Mouse (Mus musculus) embryonic facial prominence, embryonic 13.5 days (tissue): ENCODE measurements around the gene Foxp1. TPM values are rescaled to one million over a fixed set of nuclear protein-coding genes. Genes with fewer than 3 reads are reported as not detected.

ENCODE experiments used
- ATAC-seq: fragments of 200-750 bp; cut with Nextera tagmentation; 2 replicates; pipeline ENCODE4 v1.8.0; 2017; ENCODE audit warnings: low read depth; ENCODE audit not compliant: insufficient number of reproducible peaks, insufficient read depth, low FRiP score, low TSS enrichment
- H3K27ac ChIP-seq: fragments of 300-500 bp; sonication (generic); 2 replicates; pipeline ENCODE4 v1.5.1; 2015; ENCODE audit warnings: moderate library complexity, mild to moderate bottlenecking, inconsistent platforms
- H3K27me3 ChIP-seq: fragments of 300-500 bp; sonication (generic); 2 replicates; pipeline ENCODE4 v1.6.1; 2015; ENCODE audit warnings: mild to moderate bottlenecking, inconsistent platforms
- H3K36me3 ChIP-seq: fragments of 300-500 bp; sonication (generic); 2 replicates; pipeline ENCODE4 v1.6.1; 2015; ENCODE audit warnings: mild to moderate bottlenecking, inconsistent platforms
- H3K4me1 ChIP-seq: fragments of 300-500 bp; sonication (generic); 2 replicates; pipeline ENCODE4 v1.6.1; 2015; ENCODE audit warnings: inconsistent platforms
- H3K4me2 ChIP-seq: fragments of 300-500 bp; sonication (generic); 2 replicates; pipeline ENCODE4 v1.6.1; 2015; ENCODE audit warnings: moderate library complexity, mild to moderate bottlenecking, inconsistent platforms
- H3K4me3 ChIP-seq: fragments of 300-500 bp; sonication (generic); 2 replicates; pipeline ENCODE4 v1.5.1; 2015; ENCODE audit warnings: mild to moderate bottlenecking, inconsistent platforms
- H3K9ac ChIP-seq: fragments of 300-500 bp; sonication (generic); 2 replicates; pipeline ENCODE4 v1.6.1; 2015; ENCODE audit warnings: mild to moderate bottlenecking, inconsistent platforms
- H3K9me3 ChIP-seq: fragments of 300-500 bp; sonication (generic); 2 replicates; pipeline ENCODE4 v1.6.1; 2016; ENCODE audit warnings: inconsistent platforms
- WGBS: fragments of 180-500 bp; shearing (Covaris S2); methylation state at CpG from one replicate; pipeline ENCODE4 v1.1.7; 2015; ENCODE audit warnings: mixed read lengths; 5-methylcytosine and 5-hydroxymethylcytosine counted together
- polyA plus RNA-seq: library from polyadenylated mRNA; unstranded; fragments of >200 nt; fragmentation: Nextera tagmentation; extraction: Ambion mirVana; gene quantifications from 2 replicates; pipeline ENCODE4 v1.2.1, GENCODE M21; 2015

The Foxp1 gene
- polyA plus RNA-seq, 1 experiment from 2014 or later = 66.7 TPM

DNA sequence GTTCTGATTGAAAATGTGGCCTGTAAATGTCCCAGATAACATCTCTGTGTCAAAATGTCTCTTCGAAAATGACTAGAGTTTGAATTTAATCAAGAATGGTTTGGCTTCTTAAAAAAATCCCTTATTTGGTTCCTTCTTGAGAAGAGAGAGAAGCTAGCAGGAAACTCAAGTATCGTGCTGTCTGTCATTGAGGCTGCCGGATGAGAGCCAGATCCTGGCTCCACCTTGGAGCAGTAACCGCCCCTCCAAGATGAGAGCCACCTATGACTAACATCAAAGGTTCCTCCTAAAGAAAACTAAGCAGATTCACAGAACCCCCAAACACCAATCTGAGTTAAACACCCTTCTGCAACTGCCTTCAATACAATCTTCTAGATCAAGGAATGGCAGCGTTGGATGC lies 225.0 kb downstream of the Foxp1 start:
- H3K9ac ChIP-seq = no peak overlapping the region
- WGBS = 77% methylated on average over 5 of the region's 5 CpGs
- H3K4me3 ChIP-seq = no peak overlapping the region
- H3K9me3 ChIP-seq = no peaks in the 10 kb centered on the region
- no peak for ATAC-seq
- no peaks in the 10 kb centered on the region for H3K36me3 ChIP-seq
- no peak overlapping the region for H3K27ac ChIP-seq
- H3K4me1 ChIP-seq = peaks cover 11% of the 10 kb centered on the region; the same call in 1 of the 2 replicates
- no peak overlapping the region for H3K4me2 ChIP-seq
- H3K27me3 ChIP-seq = no peaks in the 10 kb centered on the region

DNA sequence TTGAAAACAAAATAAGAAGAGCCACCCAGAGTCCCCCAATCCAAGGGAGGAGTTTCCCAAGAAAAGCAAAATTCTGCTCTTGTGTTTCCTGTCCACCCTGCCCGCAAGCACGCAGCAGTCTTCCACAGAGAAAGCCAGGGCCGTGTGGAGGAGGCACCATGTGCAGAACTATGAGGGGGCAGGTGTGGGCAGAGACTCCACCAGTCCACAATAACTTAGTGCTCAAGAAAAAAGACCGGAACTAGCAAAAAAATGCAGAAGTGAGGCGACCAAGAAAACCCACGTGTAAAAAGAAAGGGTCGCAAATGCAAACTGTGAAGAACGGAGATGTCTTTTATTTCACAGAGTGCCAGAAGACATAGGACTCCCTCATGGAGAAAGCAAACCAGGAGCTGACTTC lies 227.0 kb downstream of the Foxp1 start:
- H3K4me1 ChIP-seq = peaks cover 11% of the 10 kb centered on the region; the same call in 1 of the 2 replicates
- H3K9me3 ChIP-seq = no peaks in the 10 kb centered on the region
- H3K36me3 ChIP-seq = no peaks in the 10 kb centered on the region
- no peak overlapping the region for H3K27ac ChIP-seq
- H3K4me3 ChIP-seq = no peak overlapping the region
- no peak overlapping the region for H3K9ac ChIP-seq
- H3K27me3 ChIP-seq = no peaks in the 10 kb centered on the region
- 81% methylated on average over 8 of the region's 8 CpGs for WGBS
- H3K4me2 ChIP-seq = no peak overlapping the region
- ATAC-seq = no peak

DNA sequence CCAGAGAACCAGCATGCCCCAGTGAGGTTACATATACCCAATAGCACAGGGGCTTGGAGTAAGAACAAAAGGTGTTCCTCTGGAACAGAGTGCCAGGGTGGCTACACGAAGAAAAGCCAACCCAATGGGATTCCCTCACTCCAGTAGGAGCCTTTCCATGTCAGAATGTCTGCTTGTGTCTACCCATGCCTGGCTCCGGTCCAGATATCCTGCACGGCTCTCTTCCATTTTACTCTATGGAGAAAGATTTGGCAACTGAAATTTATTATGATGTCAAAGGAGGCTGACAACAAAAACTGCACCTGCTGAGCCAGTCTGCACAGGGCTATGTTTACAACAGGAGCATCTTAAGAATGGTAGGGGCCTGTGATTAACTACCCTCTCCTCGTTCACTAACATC lies 233.3 kb downstream of the Foxp1 start:
- H3K9me3 ChIP-seq = no peaks in the 10 kb centered on the region
- H3K27ac ChIP-seq = no peak overlapping the region
- peaks cover 7% of the 10 kb centered on the region; the same call in 1 of the 2 replicates for H3K27me3 ChIP-seq
- no peaks in the 10 kb centered on the region for H3K36me3 ChIP-seq
- no peaks in the 10 kb centered on the region for H3K4me1 ChIP-seq
- no peak overlapping the region for H3K4me2 ChIP-seq
- H3K9ac ChIP-seq = no peak overlapping the region
- WGBS = 79% methylated on average over 4 of the region's 4 CpGs
- no peak for ATAC-seq
- no peak overlapping the region for H3K4me3 ChIP-seq

DNA sequence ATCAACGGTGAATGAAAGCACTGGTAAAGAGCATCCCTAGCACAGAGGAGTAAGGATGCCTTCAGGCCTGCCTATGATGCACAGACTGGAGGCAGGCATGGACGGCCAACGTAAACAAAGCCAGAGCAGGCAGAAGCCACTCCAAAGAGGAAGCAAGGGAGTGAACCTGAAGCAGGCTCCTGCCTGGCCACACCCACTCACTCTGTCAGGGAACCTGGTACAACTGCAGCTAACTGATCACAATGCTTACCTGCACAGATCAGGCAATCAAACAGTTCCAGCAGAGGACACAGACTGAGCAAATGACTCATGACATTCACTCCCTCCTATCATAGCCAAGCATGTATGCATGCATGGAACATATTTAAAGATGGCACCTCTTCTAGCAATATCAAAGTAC lies 237.5 kb downstream of the Foxp1 start:
- WGBS = 63% methylated on average over 3 of the region's 3 CpGs
- Histone ChIP-seq H3K27ac (no peak overlapping the region), H3K4me3 (no peak overlapping the region), H3K9me3 (no peaks in the 10 kb centered on the region), H3K4me2 (no peak overlapping the region), H3K9ac (no peak overlapping the region), H3K36me3 (no peaks in the 10 kb centered on the region), H3K4me1 (peaks cover 5% of the 10 kb centered on the region; the same call in 1 of the 2 replicates), H3K27me3 (peaks cover 7% of the 10 kb centered on the region; the same call in 1 of the 2 replicates)
- no peak for ATAC-seq

DNA sequence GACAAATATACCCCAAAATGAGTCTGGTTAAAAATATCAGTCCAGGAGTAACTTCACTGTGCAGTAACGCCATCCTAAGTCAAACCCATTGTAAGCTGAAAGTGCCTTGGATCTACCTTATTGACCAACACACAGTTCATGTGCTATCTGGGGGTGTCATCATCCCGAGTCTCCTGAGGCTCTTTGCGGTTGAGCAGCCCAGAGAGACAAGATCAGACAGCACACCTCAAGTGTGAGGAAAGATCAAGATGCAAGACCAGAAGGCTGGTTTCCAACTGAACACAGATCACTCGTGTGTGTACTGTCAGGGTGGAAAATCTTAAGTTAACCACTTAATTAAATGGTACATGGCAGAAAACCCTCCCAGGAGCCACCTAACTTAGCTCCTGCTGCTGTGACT lies 238.5 kb downstream of the Foxp1 start:
- Histone ChIP-seq H3K36me3 (no peaks in the 10 kb centered on the region), H3K27me3 (peaks cover 7% of the 10 kb centered on the region; the same call in 1 of the 2 replicates), H3K4me1 (peaks cover 5% of the 10 kb centered on the region; the same call in 1 of the 2 replicates), H3K4me3 (no peak overlapping the region), H3K9ac (no peak overlapping the region), H3K27ac (no peak overlapping the region), H3K9me3 (no peaks in the 10 kb centered on the region), H3K4me2 (no peak overlapping the region)
- ATAC-seq = no peak
- WGBS = 70% methylated on average over 4 of the region's 4 CpGs

DNA sequence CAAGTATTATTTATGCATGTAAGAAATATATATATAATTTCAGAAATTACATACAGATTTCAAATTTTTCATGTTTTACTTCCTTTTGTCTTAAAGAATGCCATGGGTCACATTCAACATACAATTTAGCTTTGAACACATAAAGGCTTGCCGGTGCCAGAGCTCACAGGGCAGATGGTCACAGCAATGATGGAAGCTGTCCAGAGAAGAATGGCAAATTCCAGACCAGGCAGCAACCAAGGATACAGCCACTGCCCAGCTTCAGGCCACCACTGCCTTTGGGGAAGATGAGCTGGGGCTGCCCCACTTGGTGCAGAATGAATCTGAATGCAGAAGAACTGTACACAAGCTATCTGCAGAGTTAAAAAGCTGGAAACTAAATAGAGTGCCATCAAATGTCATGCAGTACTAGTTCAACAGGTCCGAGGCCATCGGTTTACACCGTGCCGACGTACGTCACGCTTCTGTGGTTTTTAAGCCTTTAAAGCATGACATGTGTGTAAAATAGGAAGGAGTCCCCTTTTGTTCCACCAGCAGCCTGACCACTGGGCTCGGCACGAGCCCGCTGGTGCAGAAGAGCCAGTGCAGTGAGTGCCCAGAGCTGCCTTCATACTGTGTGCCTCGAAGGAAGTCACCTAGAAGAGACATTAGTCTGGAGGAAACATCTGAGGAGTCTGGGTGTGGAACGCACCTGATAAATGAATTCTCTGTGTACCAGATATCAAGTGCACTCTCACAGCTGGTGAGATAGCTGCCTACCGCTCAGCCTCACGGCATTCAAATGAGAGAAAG lies 239.5 kb downstream of the Foxp1 start:
- no peak overlapping the region for H3K27ac ChIP-seq
- peaks cover 7% of the 10 kb centered on the region; the same call in 1 of the 2 replicates for H3K27me3 ChIP-seq
- no peak overlapping the region for H3K4me3 ChIP-seq
- peaks cover 5% of the 10 kb centered on the region; the same call in 1 of the 2 replicates for H3K4me1 ChIP-seq
- H3K9me3 ChIP-seq = no peaks in the 10 kb centered on the region
- 65% methylated on average over 15 of the region's 15 CpGs for WGBS
- H3K36me3 ChIP-seq = no peaks in the 10 kb centered on the region
- no peak overlapping the region for H3K4me2 ChIP-seq
- no peak overlapping the region for H3K9ac ChIP-seq
- no peak for ATAC-seq

DNA sequence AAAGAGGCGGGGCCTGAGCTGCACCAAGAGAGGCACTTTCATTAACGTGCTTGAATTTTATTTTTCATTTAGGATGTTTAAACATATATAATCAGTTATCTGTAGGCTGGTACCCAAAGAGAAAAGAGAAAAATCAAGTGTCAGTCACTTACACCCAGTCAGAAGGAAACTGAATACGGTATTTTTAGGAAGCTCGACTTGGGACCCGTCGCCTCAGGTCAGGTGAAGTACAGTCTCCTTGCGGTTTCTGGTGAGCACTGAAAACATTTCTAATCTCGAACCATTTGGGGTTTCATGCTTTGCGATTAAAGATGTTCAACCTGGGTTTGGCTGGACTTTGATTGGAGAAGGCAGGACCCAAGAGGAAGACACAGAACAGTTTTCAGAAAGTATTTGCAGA lies 241.1 kb downstream of the Foxp1 start:
- Histone ChIP-seq H3K9me3 (no peaks in the 10 kb centered on the region), H3K9ac (no peak overlapping the region), H3K4me1 (peaks cover 5% of the 10 kb centered on the region; the same call in 1 of the 2 replicates), H3K27ac (no peak overlapping the region), H3K4me3 (no peak overlapping the region), H3K36me3 (no peaks in the 10 kb centered on the region), H3K4me2 (no peak overlapping the region), H3K27me3 (peaks cover 7% of the 10 kb centered on the region; the same call in 1 of the 2 replicates)
- 89% methylated on average over 9 of the region's 9 CpGs for WGBS
- no peak for ATAC-seq

DNA sequence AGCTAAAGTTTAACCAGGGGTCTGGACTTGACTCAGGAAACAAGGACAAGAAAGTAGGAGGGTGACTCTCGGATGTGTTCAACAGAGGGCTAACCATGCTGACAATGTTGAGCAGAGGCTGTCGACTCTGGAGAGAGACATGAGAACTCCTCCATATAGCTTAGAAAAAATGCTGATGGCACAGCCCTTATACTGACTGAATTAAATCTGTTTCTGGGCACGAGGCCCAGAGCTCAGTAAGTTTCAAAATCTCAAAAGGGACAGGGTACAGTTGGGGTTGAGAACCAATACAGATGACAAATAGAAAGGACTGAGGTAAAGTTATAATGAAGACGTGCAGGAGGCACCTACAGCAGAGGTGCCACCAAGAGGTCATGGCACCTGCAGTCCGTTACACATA lies 241.9 kb downstream of the Foxp1 start:
- no peak overlapping the region for H3K4me3 ChIP-seq
- H3K9me3 ChIP-seq = no peaks in the 10 kb centered on the region
- H3K27me3 ChIP-seq = peaks cover 7% of the 10 kb centered on the region; the same call in 1 of the 2 replicates
- H3K27ac ChIP-seq = no peak overlapping the region
- H3K4me2 ChIP-seq = no peak overlapping the region
- no peaks in the 10 kb centered on the region for H3K36me3 ChIP-seq
- peaks cover 5% of the 10 kb centered on the region; the same call in 1 of the 2 replicates for H3K4me1 ChIP-seq
- no peak overlapping the region for H3K9ac ChIP-seq
- ATAC-seq = no peak
- 68% methylated on average over 5 of the region's 5 CpGs for WGBS

DNA sequence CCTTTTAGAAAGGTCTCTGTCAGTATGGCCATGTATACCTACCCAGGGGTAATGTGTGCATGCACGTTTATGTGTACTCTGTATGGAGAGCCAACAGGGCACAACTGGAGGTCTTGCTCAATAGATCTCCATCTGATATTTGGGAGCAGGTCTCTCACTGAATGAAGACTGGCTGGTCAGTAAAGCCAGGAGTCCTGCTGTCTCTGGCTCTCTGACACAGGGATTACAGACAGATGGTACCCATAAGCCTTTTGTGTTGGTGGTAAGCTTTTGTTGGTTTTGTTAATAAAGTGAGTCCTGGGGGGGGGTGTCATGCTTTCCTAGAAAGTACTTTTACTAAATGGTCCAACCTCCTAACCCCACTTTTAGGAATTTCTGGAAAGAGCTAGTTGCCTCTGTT lies 245.3 kb downstream of the Foxp1 start:
- H3K4me2 ChIP-seq = no peak overlapping the region
- no peaks in the 10 kb centered on the region for H3K36me3 ChIP-seq
- no peak for ATAC-seq
- H3K9me3 ChIP-seq = no peaks in the 10 kb centered on the region
- no peak overlapping the region for H3K27ac ChIP-seq
- H3K27me3 ChIP-seq = 0 out of 2 replicates have a peak, but pooled peaks cover 5% of the 10 kb centered on the region
- H3K9ac ChIP-seq = no peak overlapping the region
- H3K4me3 ChIP-seq = no peak overlapping the region
- peaks cover 23% of the 10 kb centered on the region for H3K4me1 ChIP-seq
- 84% methylated on average over 1 of the region's 1 CpGs for WGBS

DNA sequence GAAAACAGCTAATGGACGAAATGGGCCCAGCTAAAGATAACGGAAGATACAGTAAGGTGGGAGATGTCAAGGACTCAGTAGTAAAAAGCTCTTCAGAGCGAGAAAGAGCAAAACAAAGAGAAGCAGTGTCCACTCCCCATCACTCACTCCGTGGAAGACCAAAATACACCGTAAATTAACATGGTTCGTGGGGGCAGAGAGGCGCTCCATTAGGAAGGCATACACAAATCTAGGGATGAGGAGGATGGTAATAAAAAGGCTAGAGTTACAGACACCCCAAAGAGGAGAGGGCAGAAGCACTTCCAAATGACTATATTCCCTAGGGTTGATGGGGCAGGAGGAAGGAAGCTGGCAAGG lies 246.2 kb downstream of the Foxp1 start:
- H3K9me3 ChIP-seq = no peaks in the 10 kb centered on the region
- peaks cover 33% of the 10 kb centered on the region for H3K4me1 ChIP-seq
- no peak overlapping the region for H3K4me3 ChIP-seq
- H3K4me2 ChIP-seq = no peak overlapping the region
- no peak overlapping the region for H3K27ac ChIP-seq
- H3K9ac ChIP-seq = no peak overlapping the region
- ATAC-seq = no peak
- H3K36me3 ChIP-seq = no peaks in the 10 kb centered on the region
- WGBS = 81% methylated on average over 7 of the region's 7 CpGs
- 0 out of 2 replicates have a peak, but pooled peaks cover 8% of the 10 kb centered on the region for H3K27me3 ChIP-seq

DNA sequence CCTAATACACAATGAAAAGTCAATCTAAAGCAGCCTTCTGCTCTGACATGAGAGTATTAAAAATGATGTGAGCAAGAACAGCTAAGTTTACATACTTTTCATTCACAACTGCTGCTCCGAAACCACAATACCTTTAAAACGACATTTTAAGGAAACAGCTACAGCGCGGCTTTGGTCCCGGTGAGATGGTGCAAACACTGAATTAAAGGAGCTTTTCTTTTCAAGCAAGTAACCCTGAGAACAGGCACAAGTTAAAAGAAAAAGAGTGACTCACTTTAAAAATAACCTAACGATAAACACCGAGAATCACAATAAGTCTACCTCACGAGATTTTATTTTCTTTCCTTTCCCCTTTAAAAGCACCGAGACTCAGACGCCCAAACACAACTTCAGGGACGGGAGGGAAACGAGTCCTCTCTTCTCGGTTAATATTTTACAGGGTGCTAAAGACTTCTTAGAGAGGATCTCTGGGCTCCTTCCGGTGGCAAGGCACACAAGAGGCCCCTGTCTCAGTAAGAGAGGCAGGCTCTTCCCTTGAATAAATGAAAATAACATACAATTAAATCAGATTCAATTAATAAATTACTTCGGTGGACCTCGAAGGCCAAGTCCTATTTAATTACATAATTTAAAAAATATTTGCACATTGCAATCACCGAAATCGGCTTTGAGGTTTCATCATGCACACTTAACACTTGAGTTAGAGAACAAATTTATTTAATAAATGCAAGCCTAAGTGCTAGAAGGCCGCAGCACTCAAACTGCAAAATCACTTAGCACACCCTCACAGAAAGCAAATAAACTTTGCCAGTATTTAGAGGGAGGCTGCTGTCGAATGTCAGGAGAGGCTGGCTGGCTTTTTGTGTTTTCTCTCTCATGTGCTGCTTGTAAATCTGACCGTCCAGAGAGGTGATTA lies 246.9 kb downstream of the Foxp1 start:
- no peaks in the 10 kb centered on the region for H3K36me3 ChIP-seq
- H3K4me2 ChIP-seq = no peak overlapping the region
- no peak overlapping the region for H3K9ac ChIP-seq
- no peak overlapping the region for H3K4me3 ChIP-seq
- 0 out of 2 replicates have a peak, but pooled peaks cover 8% of the 10 kb centered on the region for H3K27me3 ChIP-seq
- peaks cover 38% of the 10 kb centered on the region for H3K4me1 ChIP-seq
- WGBS = 49% methylated on average over 21 of the region's 21 CpGs
- no peak for ATAC-seq
- no peak overlapping the region for H3K27ac ChIP-seq
- H3K9me3 ChIP-seq = no peaks in the 10 kb centered on the region
